Mouse (Mus musculus) stomach, postnatal 0 days (tissue): Measurements from ENCODE around the gene Rbm38. TPM values are rescaled to one million over a fixed set of nuclear protein-coding genes. Genes with fewer than 3 reads are reported as not detected.
A peak's percentile ranks its signal among the peaks of the same experiment; 100 is the strongest.

Source experiments
- ATAC-seq: fragments of 200-750 bp; cut with Nextera tagmentation; 2 replicates; pipeline ENCODE4 v1.8.0; 2017; ENCODE audit not compliant: low FRiP score, low TSS enrichment
- DNase-seq: peaks from one replicate; pipeline ENCODE4 v3.0.0-alpha.2; 2016; ENCODE audit warnings: low spot score
- H3K27ac ChIP-seq: fragments of 300-500 bp; sonication (generic); replicated peaks from 2 replicates; pipeline ENCODE4 v1.5.1; 2014; ENCODE audit warnings: mild to moderate bottlenecking, control low read depth
- H3K27me3 ChIP-seq: fragments of 300-500 bp; sonication (generic); 2 replicates; pipeline ENCODE4 v1.6.1; 2014; ENCODE audit warnings: low read length; ENCODE audit not compliant: control insufficient read depth, insufficient read depth
- H3K36me3 ChIP-seq: fragments of 300-500 bp; sonication (generic); 2 replicates; pipeline ENCODE4 v1.6.1; 2014; ENCODE audit warnings: low read length, mixed read lengths; ENCODE audit not compliant: control insufficient read depth, insufficient read depth
- H3K4me1 ChIP-seq: fragments of 300-500 bp; sonication (generic); replicated peaks from 2 replicates; pipeline ENCODE4 v1.6.1; 2014; ENCODE audit warnings: antibody characterized with exemption; ENCODE audit not compliant: control insufficient read depth, insufficient read depth
- H3K4me2 ChIP-seq: fragments of 300-500 bp; sonication (generic); replicated peaks from 2 replicates; pipeline ENCODE4 v1.6.1; 2014; ENCODE audit warnings: low read depth, mild to moderate bottlenecking, control low read depth, moderate library complexity
- H3K4me3 ChIP-seq: fragments of 300-500 bp; sonication (generic); 2 replicates; pipeline ENCODE4 v1.5.1; 2014; ENCODE audit warnings: low read depth, low read length, control low read depth
- H3K9ac ChIP-seq: fragments of 300-500 bp; sonication (generic); 2 replicates; pipeline ENCODE4 v1.6.1; 2014; ENCODE audit warnings: mild to moderate bottlenecking, low read length, control low read depth, mixed read lengths
- H3K9me3 ChIP-seq: fragments of 300-500 bp; sonication (generic); 2 replicates; pipeline ENCODE4 v1.6.1; 2016; ENCODE audit warnings: low read length; ENCODE audit not compliant: control insufficient read depth
- CTCF ChIP-seq: IDR thresholded peaks from 2 replicates; pipeline ENCODE4 v1.5.1; 2016; ENCODE audit warnings: antibody characterized with exemption, low read depth, mild to moderate bottlenecking, moderate library complexity
- EP300 ChIP-seq: optimal IDR thresholded peaks from 2 replicates; pipeline ENCODE3; 2016; ENCODE audit warnings: antibody characterized with exemption
- WGBS: fragments of 180-500 bp; shearing (Covaris S2); extraction: QIAGEN DNeasy Blood & Tissue Kit; methylation state at CpG from one replicate; pipeline ENCODE4 v1.1.7; 2014; 5-methylcytosine and 5-hydroxymethylcytosine counted together
- polyA plus RNA-seq: library from polyadenylated mRNA; unstranded; fragments of >200 nt; fragmentation: Nextera tagmentation; extraction: Ambion mirVana; gene quantifications from 2 replicates; pipeline ENCODE4 v1.2.1, GENCODE M21; 2015

Rbm38 gene
- polyA plus RNA-seq, 1 experiment from 2014 or later, result 24.9 TPM

DNA sequence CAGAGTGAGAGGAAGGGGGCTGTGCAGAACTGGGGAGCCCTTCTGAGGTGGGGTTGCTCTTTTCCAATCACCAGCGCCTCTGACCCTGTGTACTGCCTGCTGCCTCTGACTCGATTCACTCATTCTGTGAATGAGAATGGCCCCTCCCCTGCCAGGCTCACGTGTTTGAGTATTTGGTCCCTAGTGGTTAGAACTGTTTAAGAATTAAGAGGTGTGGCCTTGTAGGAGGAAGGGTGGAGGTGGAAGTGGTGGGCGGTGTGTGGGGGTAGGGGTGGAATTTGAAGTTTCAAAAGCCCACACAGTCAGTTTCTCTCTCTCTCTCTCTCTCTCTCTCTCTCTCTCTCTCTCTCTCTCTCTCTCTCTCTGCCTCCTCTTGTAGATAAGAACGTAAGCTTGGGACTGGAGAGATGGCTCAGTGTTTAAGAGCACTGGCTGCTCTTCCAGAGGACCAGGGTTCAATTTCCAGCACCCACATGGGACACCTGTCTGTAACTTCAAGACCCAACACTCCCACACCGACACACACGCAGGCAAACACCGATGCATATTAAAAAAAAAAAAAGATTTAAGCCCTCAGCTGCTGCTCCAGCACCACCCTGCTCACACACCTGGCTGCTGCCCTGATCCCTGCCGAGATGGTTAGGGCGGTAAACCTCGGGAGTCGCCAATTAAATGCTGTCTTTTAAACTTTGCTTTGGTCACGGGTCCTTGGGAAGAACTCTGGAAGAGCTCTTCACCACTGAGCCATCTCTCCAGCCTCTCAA, 63.6 kb downstream of the Rbm38 start:
- H3K36me3 ChIP-seq, result no peaks in the 10 kb centered on the region
- peak; percentile 67 for ATAC-seq
- no peak overlapping the region for H3K27ac ChIP-seq
- H3K4me1 ChIP-seq, result no peaks in the 10 kb centered on the region
- no peaks in the 10 kb centered on the region for H3K27me3 ChIP-seq
- peak overlapping the region; percentile 34 for H3K4me2 ChIP-seq
- H3K9ac ChIP-seq, result no peak overlapping the region
- WGBS, result 10% methylated on average over 13 of the region's 13 CpGs
- DNase-seq, result peak; percentile 64
- no peak overlapping the region for H3K4me3 ChIP-seq
- H3K9me3 ChIP-seq, result no peaks in the 10 kb centered on the region
- TF ChIP-seq EP300 (no peak), CTCF (peak; percentile 36)

Other genes with a start within 250 kb of the Rbm38 start
- 8.2 and 8.9 TPM in 2 replicates for gene Bmp7, start 80.2 kb upstream of the Rbm38 start, polyA plus RNA-seq
- gene Spo11, start 42.8 kb upstream of the Rbm38 start, polyA plus RNA-seq, result 0.02 TPM in 2 replicates
- gene Rae1, start 20.4 kb upstream of the Rbm38 start, polyA plus RNA-seq, result 66.8 and 68.7 TPM in 2 replicates
- 0.07 TPM in 1 of 2 replicates, not detected in the other for gene Ctcfl, start 99.0 kb downstream of the Rbm38 start, polyA plus RNA-seq
- 0.59 and 0.70 TPM in 2 replicates for gene Pck1, start 132.6 kb downstream of the Rbm38 start, polyA plus RNA-seq
- gene Zbp1, start 198.4 kb downstream of the Rbm38 start, polyA plus RNA-seq, result 4.6 and 5.0 TPM in 2 replicates